Mouse (Mus musculus) kidney, postnatal 36 days (tissue): Measurements from ENCODE around the gene Fgfr2.
A peak's percentile ranks its signal among the peaks of the same experiment; 100 is the strongest.

Experiments
- DNase-seq, 2 experiments: peaks; one replicate each; pipeline ENCODE4 v3.0.0; 2021 to 2022; ENCODE audit warnings: mixed read lengths in 2 of 2

Gene Fgfr2

GRCm38 (mm10) chr7:132747096-132747495, 376.1 kb downstream of the Fgfr2 start:
- no peak for DNase-seq

GRCm38 (mm10) chr7:132742912-132743311, 380.2 kb downstream of the Fgfr2 start:
- DNase-seq, result no peak

GRCm38 (mm10) chr7:132739829-132740228, 383.3 kb downstream of the Fgfr2 start:
- no peak for DNase-seq

GRCm38 (mm10) chr7:132738844-132739243, 384.3 kb downstream of the Fgfr2 start:
- DNase-seq, result no peak

GRCm38 (mm10) chr7:132736099-132736862, 386.9 kb downstream of the Fgfr2 start:
- peak; percentile 83 to 88 for DNase-seq

GRCm38 (mm10) chr7:132735145-132735544, 388.0 kb downstream of the Fgfr2 start:
- DNase-seq, result peak; percentile 65 to 78

- DNase-seq, result no peak
Measured at GRCm38 (mm10) chr7:132734222-132734621, 388.9 kb downstream of the Fgfr2 start.

GRCm38 (mm10) chr7:132733521-132733920, 389.6 kb downstream of the Fgfr2 start:
- DNase-seq, result peak; percentile 60 to 76

- peak; percentile 38 to 43 for DNase-seq
Measured at GRCm38 (mm10) chr7:132732136-132732789, 390.9 kb downstream of the Fgfr2 start.

- DNase-seq, result no peak
Measured at GRCm38 (mm10) chr7:132731558-132731957, 391.6 kb downstream of the Fgfr2 start.

GRCm38 (mm10) chr7:132730510-132730909, 392.6 kb downstream of the Fgfr2 start:
- DNase-seq, result no peak

GRCm38 (mm10) chr7:132729093-132729831, 393.9 kb downstream of the Fgfr2 start:
- peak; percentile 75 to 76 for DNase-seq

- DNase-seq, result no peak
Measured at GRCm38 (mm10) chr7:132726106-132726861, 396.9 kb downstream of the Fgfr2 start.

- DNase-seq, result peak in 1 of 2 experiments; percentile 65
Measured at GRCm38 (mm10) chr7:132724501-132725062, 398.6 kb downstream of the Fgfr2 start.

- peak; percentile 95 to 98 for DNase-seq
Measured at GRCm38 (mm10) chr7:132723906-132724305, 399.2 kb downstream of the Fgfr2 start.

GRCm38 (mm10) chr7:132722401-132723370, 400.5 kb downstream of the Fgfr2 start:
- peak; percentile 78 to 79 for DNase-seq

- no peak for DNase-seq
Measured at GRCm38 (mm10) chr7:132720562-132720961, 402.6 kb downstream of the Fgfr2 start.

GRCm38 (mm10) chr7:132719570-132719969, 403.6 kb downstream of the Fgfr2 start:
- DNase-seq, result no peak

GRCm38 (mm10) chr7:132715259-132715658, 407.9 kb downstream of the Fgfr2 start:
- no peak for DNase-seq

- DNase-seq, result peak; percentile 64 to 77
Measured at GRCm38 (mm10) chr7:132714236-132714923, 408.8 kb downstream of the Fgfr2 start.
